Mouse (Mus musculus): ENCODE measurements around the gene Mxd4. TPM values are rescaled to one million over a fixed set of nuclear protein-coding genes. Genes with fewer than 3 reads are reported as not detected.

The Mxd4 gene
- total RNA-seq, 2 experiments from 2014 or later: 84.6 to 86.5 TPM

DNA sequence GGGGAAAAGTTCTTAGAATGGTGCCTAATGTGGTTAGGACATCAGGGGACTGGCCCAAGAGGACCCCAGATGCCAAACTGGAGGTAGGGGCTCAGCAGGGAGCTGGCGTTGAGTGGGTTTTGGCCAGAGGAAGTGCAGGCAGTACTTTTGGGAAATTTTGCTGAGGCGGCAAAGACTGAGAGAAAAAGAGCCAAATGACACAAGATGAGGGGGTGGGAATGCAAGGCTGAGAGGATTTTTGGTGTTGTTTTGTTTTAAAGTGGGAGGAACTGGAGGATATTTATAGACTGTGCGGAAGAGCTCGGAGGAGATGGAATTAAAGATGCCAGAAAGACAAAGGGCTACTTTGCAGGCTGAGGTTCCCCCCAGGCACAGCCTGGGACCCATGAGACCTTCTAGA, 16.8 kb downstream of the Mxd4 start:
- DNase-seq (ENCODE audit: low spot score in 2 of 2): no peak

DNA sequence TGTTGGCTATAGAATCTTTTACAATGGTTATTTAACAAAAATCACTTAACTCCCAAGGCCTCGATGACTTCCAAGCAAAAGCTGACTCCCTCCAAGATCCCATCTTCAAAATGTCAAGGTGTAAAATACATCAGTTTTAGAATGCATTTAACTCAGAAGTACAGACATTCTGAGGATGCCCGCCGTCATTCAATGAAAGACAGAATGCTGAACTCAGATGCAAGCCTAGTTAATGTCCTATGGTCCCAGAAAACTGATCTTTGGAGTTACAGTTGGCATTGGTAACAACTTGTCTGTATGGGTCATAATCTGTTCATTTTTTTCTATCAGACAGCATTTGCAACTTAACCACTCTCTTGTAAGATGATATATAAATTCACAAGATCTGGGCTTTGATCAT, 17.6 kb downstream of the Mxd4 start:
- DNase-seq (ENCODE audit: low spot score in 2 of 2): no peak

- peak; percentile 97 to 98 for DNase-seq (ENCODE audit: low spot score in 2 of 2)
Observed at GRCm38 (mm10) chr5:34168950-34169891, 18.3 kb downstream of the Mxd4 start, which contains the start of the genes Poln and Haus3. Poln (minus strand) TSS chr5:34169448. Haus3 (minus strand) TSS chr5:34169527.

DNA sequence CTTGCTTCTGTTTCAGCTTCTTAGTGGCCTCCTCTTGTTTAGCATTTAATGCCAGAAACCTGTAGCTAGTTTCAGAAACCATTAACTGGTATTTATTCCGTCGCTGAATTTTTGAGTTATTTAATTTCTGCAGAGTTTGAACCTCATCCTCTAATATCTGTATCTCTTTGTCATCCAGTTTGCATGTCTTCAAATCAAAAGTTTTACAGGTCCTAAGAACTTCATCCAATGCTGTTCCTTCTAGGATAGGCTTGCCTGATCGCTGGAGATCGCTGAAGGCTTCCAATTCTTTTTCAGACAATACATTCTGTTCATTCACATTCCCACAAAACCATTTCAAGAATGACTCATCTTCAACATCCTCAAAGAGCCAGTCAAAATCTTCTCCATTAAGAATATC, 19.7 kb downstream of the Mxd4 start:
- DNase-seq (ENCODE audit: low spot score in 2 of 2): no peak

DNA sequence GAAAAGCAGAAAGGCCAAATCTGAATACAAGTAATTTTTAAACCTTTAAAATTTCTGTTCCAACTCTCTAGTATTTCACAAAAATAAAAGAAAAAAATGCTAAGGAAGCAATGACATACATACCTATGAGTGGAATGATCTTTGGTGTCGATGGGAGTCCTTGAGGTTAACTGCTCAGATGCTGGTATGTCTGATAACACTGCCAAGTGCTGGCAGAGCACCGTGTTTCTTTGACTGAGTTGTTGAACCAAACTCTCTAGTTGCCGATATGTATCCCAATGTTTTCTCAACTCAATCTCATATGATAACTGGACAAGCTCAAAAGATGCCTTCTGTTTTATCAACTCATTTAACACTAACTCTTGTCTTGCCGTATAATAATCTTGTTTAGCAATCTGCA, 21.7 kb downstream of the Mxd4 start:
- no peak for DNase-seq (ENCODE audit: low spot score in 2 of 2)

DNA sequence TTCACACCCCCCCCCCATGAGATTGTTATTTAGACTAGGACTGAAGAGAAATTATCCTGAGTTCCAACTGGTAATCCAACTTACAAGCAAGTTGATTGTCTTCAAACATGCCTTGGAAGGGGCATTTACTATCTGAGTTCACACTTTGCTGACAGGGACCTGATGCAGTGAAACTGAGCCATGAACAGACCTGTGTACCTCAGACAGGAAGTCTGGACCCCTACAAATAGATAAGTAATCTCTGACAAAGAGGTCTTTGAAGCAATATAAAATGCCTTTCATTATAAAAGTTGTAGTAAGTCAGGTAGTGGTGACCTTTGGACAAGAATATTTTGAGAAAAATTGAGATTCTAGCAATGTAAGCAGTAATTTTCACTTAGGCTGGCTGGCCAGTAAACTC, 39.0 kb downstream of the Mxd4 start:
- DNase-seq (ENCODE audit: low spot score in 2 of 2): no peak

- peak in 1 of 2 experiments; percentile 15 for DNase-seq (ENCODE audit: low spot score in 2 of 2)
Observed at GRCm38 (mm10) chr5:34147554-34147953, 40.0 kb downstream of the Mxd4 start.

DNA sequence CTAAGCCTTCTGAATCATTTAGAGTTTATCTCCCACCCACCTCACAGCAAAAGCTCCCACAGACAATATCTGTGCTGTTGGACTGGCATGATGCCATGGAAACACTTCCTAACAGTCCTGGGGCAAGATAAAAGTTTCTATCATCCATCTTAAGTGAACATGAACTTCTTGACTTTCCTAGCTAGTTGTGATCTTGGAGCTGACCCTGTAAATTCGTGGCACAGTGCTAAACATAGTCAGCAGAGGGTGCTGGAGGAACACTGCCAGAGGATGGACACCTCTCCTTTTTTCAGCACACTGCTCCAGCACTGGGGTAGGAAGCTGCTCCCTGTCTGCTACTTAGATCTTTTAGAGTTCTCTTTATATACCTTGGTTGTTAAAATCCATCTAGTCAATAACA, 47.8 kb downstream of the Mxd4 start:
- peak in 1 of 2 experiments; percentile 35 for DNase-seq (ENCODE audit: low spot score in 2 of 2)

DNA sequence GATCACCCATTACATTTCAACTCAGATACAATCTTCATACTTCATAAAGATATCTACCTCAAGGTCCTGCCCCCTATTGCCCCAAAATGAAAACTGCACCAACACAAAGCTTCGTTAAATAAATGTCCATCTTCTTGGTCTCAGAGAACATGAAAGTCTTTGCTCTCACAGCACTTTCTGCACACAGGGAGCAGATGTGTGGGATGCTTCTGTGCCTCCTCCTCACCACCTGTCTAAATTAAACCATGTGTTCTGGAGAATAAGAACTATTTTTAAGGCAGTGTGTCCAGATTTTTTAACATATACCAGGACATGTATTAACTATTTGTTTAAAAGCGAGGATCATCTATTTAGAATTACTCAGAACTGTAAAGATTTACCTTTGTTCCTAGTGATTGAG, 54.8 kb downstream of the Mxd4 start:
- DNase-seq (ENCODE audit: low spot score in 2 of 2): peak in 1 of 2 experiments; percentile 54

GRCm38 (mm10) chr5:34124131-34124530, 63.4 kb downstream of the Mxd4 start:
- DNase-seq (ENCODE audit: low spot score in 2 of 2): no peak

Other genes starting within 250 kb of the Mxd4 start
- 10 to 100 TPM; 62.2 to 63.7 TPM for gene Gm1673, start 204.3 kb downstream of the Mxd4 start, total RNA-seq (2021)
- gene Nat8l, start 191.7 kb downstream of the Mxd4 start, total RNA-seq (2021): 100 to 1,000 TPM; 144 to 150 TPM
- 1 to 10 TPM; 1.1 to 1.3 TPM for gene Poln, start 18.3 kb downstream of the Mxd4 start, total RNA-seq (2021)
- 1 to 10 TPM; 6.3 to 7.5 TPM for gene Haus3, start 18.2 kb downstream of the Mxd4 start, total RNA-seq (2021)
- 10 to 100 TPM; 30.8 to 32.0 TPM for gene Zfyve28, start 100.7 kb upstream of the Mxd4 start, total RNA-seq (2021)
- gene Cfap99, start 100.9 kb upstream of the Mxd4 start, total RNA-seq (2021): under 1 TPM; 0.36 to 0.42 TPM
- 10 to 100 TPM; 76.8 to 82.1 TPM for gene Rnf4, start 148.6 kb upstream of the Mxd4 start, total RNA-seq (2021)
- 10 to 100 TPM; 38.7 to 42.7 TPM for gene Fam193a, start 182.2 kb upstream of the Mxd4 start, total RNA-seq (2021)